Mouse (Mus musculus) hindbrain, embryonic 14.5 days (tissue): ENCODE results near the gene P2rx3. TPM values are rescaled to one million over a fixed set of nuclear protein-coding genes. Genes with fewer than 3 reads are reported as not detected.

Experiments
- ATAC-seq: fragments of 200-750 bp; cut with Nextera tagmentation; 2 replicates; pipeline ENCODE4 v1.8.0; 2017; ENCODE audit warnings: moderate number of reproducible peaks, mild to moderate bottlenecking, moderate TSS enrichment, moderate library complexity; ENCODE audit not compliant: low FRiP score
- DNase-seq: peaks from one replicate; pipeline ENCODE4 v3.0.0-alpha.2; 2015; ENCODE audit warnings: low spot score
- H3K27ac ChIP-seq: fragments of 300-500 bp; sonication (generic); 2 replicates; pipeline ENCODE4 v1.5.1; 2014; ENCODE audit warnings: mild to moderate bottlenecking, moderate library complexity
- H3K27me3 ChIP-seq: fragments of 300-500 bp; sonication (generic); 2 replicates; pipeline ENCODE4 v1.6.1; 2014; ENCODE audit warnings: mild to moderate bottlenecking, low read length, mixed read lengths; ENCODE audit not compliant: control insufficient read depth, insufficient read depth
- H3K36me3 ChIP-seq: fragments of 300-500 bp; sonication (generic); replicated peaks from 2 replicates; pipeline ENCODE4 v1.6.1; 2014; ENCODE audit not compliant: control insufficient read depth, insufficient read depth
- H3K4me1 ChIP-seq: fragments of 300-500 bp; sonication (generic); replicated peaks from 2 replicates; pipeline ENCODE4 v1.6.1; 2014; ENCODE audit warnings: antibody characterized with exemption, low read length, mixed read lengths; ENCODE audit not compliant: control insufficient read depth, insufficient read depth
- H3K4me2 ChIP-seq: fragments of 300-500 bp; sonication (generic); replicated peaks from 2 replicates; pipeline ENCODE4 v1.6.1; 2014; ENCODE audit warnings: mild to moderate bottlenecking, moderate library complexity
- H3K4me3 ChIP-seq: fragments of 300-500 bp; sonication (generic); replicated peaks from 2 replicates; pipeline ENCODE4 v1.5.1; 2014; ENCODE audit warnings: mild to moderate bottlenecking, low read length
- H3K9ac ChIP-seq: fragments of 300-500 bp; sonication (generic); 2 replicates; pipeline ENCODE4 v1.6.1; 2014
- H3K9me3 ChIP-seq: fragments of 300-500 bp; sonication (generic); 2 replicates; pipeline ENCODE4 v1.6.1; 2016; ENCODE audit warnings: low read length; ENCODE audit not compliant: control insufficient read depth
- WGBS: fragments of 180-500 bp; shearing (Covaris S2); extraction: QIAGEN DNeasy Blood & Tissue Kit; methylation state at CpG from one replicate; pipeline ENCODE4 v1.1.7; 2014; 5-methylcytosine and 5-hydroxymethylcytosine counted together
- polyA plus RNA-seq: library from polyadenylated mRNA; unstranded; fragments of >200 nt; fragmentation: Nextera tagmentation; extraction: Ambion mirVana; gene quantifications from 2 replicates; pipeline ENCODE4 v1.2.1, GENCODE M21; 2014

The P2rx3 gene
- polyA plus RNA-seq, 1 experiment from 2014 or later = 2.9 TPM

DNA sequence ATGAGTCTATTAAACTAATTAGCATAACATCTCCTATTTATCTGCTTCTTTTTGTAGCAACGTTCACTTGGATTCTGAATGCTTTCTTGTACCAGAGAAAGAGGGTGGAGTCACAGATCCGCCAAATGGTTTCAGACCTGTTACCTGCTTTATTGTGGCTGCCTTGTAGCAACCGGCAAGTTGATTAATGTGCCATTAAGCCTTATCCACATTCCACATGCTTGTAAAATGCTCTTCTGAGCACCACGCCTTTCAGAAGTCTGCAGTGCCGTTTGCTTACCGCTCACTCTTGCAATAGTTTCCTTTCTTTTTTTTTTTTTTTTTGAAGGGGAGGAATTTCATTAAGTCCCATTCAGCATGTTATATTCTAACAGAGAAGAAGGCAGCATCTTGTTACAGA, 7.4 kb downstream of the P2rx3 start:
- no peaks in the 10 kb centered on the region for H3K27me3 ChIP-seq
- no peak overlapping the region for H3K9ac ChIP-seq
- H3K27ac ChIP-seq = no peak overlapping the region
- ATAC-seq (no peak), DNase-seq (no peak)
- WGBS = 59% methylated on average over 6 of the region's 6 CpGs
- H3K4me3 ChIP-seq = no peak overlapping the region
- no peaks in the 10 kb centered on the region for H3K4me1 ChIP-seq
- no peaks in the 10 kb centered on the region for H3K36me3 ChIP-seq
- H3K4me2 ChIP-seq = no peak overlapping the region
- H3K9me3 ChIP-seq = no peaks in the 10 kb centered on the region

DNA sequence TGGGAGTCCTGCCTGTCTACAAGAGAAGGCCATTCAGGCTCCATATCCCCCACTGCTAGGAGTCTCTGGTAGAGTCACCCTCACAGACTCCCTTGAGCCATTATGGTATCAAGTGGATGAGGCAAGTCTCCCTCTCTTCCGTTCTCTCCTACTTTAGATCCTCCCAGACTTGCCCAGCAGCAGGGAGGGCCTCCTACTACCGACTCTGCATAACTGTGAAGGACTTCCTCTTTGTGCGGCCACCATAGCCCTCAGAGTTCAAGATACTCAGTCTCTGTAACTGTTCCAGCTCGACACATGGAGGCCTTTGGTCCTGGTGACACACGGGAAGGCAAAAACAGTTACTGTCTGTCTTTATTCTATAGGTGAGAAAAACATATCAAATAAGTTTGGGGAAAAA, 10.0 kb downstream of the P2rx3 start:
- ATAC-seq (no peak), DNase-seq (no peak)
- WGBS = 70% methylated on average over 5 of the region's 5 CpGs
- Histone ChIP-seq H3K4me2 (no peak overlapping the region), H3K9me3 (no peaks in the 10 kb centered on the region), H3K4me1 (no peaks in the 10 kb centered on the region), H3K4me3 (no peak overlapping the region), H3K36me3 (no peaks in the 10 kb centered on the region), H3K27ac (no peak overlapping the region), H3K9ac (no peak overlapping the region), H3K27me3 (no peaks in the 10 kb centered on the region)

DNA sequence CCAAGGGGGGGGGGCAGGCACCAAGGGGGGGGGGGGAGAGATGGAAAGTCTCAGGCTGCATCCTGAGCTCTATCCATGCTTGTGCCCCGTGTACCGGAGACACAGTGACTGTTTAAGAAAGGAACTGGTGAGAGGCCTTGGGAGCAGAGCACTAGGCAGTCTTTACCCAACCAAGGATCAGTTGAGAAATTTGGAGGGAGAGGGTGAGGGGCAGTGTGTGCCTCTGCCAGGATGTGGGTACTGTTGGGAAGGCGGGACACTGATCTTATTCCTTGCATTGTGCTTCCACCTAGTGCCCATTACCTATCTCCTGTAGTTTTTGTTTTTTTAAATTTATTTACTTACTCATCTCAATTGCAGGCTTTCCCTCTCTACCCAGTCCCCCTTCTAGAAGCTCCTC, 11.1 kb downstream of the P2rx3 start:
- Histone ChIP-seq H3K27me3 (no peaks in the 10 kb centered on the region), H3K9ac (no peak overlapping the region), H3K4me3 (no peak overlapping the region), H3K9me3 (no peaks in the 10 kb centered on the region), H3K27ac (no peak overlapping the region), H3K4me2 (no peak overlapping the region), H3K36me3 (no peaks in the 10 kb centered on the region), H3K4me1 (no peaks in the 10 kb centered on the region)
- WGBS = 98% methylated on average over 3 of the region's 3 CpGs
- no peak for ATAC-seq
- no peak for DNase-seq

DNA sequence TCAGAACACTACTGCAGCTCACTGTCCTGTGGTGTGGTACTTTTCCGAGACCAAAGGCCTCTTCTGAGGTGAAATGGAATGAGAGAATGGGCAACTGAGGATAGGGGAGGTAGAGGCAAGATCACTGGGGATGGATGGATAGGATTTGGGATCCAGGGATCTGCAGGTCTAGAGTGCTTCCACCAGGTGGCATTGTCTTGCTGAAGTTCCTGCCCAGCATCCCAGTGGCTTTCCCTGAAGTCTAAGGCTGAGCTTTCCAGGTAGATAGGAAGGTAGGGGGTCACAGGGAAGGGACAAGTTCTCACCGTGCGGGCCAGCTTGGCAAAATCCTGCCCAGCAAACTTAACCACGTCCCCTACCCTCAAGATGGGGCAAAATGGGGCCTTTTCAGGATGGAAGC, 15.2 kb downstream of the P2rx3 start:
- Histone ChIP-seq H3K9ac (no peak overlapping the region), H3K4me2 (no peak overlapping the region), H3K27me3 (no peaks in the 10 kb centered on the region), H3K9me3 (no peaks in the 10 kb centered on the region), H3K4me3 (no peak overlapping the region), H3K27ac (no peak overlapping the region), H3K36me3 (no peaks in the 10 kb centered on the region), H3K4me1 (no peaks in the 10 kb centered on the region)
- DNase-seq (no peak), ATAC-seq (no peak)
- WGBS = 28% methylated on average over 4 of the region's 4 CpGs

DNA sequence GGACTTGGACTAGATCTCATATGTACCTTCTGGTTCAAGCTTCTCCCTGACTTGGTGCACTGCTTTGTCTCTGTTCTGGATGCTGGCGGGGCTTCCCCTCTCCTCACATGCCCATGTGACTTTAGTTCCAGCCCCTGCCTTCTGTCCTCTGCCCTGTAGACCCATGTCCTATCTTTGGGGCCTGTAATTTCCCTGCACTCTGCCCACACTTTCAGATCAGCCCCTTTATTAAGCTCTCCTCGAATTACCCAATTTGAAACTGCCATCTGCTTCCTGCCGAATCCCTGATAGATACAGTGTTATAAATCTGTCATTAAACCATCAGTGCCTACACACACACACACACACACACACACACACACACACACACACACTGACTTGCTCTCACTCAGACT, 22.7 kb downstream of the P2rx3 start:
- Histone ChIP-seq H3K4me1 (no peaks in the 10 kb centered on the region), H3K27me3 (no peaks in the 10 kb centered on the region), H3K4me2 (no peak overlapping the region), H3K9me3 (no peaks in the 10 kb centered on the region), H3K4me3 (no peak overlapping the region), H3K9ac (no peak overlapping the region), H3K36me3 (no peaks in the 10 kb centered on the region), H3K27ac (no peak overlapping the region)
- DNase-seq (no peak), ATAC-seq (no peak)
- 66% methylated on average over 3 of the region's 3 CpGs for WGBS

DNA sequence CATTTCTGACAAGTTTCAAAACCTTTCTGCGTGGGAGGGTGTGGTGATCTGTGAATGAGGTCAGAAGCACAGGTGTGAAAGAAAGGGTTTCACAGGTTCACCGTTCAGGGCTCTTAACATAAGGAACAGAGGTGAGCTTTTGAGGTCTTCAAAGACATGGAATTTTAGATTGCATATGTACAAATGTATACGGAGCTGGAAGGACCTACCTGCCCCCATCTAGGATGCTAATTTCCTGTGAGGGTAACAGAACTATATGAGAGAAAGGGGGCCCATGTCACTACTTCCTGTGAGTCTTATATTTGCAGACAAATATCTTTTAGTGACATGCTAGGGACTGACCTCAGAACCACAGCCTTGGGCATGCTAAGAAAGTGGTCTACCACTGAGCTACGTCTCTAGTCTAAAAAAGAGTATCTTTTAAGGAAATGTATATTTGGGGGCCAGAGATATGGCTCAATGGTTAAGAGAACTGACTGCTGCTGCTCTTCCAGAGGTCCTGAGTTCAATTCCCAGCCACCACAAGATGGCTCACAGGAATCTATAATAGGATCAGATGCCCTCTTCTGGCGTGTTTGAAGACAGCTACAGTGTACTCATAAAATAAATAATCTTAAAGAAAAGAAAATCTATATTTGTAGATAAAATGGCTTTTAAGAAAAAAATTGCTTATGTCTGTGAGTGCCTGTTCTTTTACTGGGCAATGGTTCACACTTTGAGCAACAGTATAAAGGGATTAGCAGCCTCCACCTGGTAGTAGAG, 23.3 kb downstream of the P2rx3 start:
- H3K27me3 ChIP-seq = no peaks in the 10 kb centered on the region
- no peak for ATAC-seq

DNA sequence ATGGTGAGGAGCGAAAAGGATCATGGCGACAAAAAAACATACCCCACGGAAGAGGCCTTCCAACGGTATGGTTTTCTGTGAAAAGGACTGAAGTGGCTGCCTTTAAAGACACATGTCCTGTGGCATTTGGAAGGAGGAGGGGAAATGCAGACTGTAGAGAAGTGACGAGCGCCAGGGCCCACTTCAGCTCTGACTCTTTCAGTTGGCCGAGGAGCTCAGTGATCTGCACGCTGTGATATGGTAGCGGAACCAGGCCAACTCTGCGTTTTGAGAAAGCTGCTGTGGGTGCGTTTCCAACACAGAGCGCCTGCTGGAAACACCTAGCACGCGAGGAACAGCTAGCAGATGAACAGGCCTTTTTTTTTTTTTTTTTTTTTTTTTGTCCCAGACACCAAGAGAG, 24.6 kb downstream of the P2rx3 start:
- Histone ChIP-seq H3K9ac (no peak overlapping the region), H3K4me1 (no peaks in the 10 kb centered on the region), H3K4me3 (no peak overlapping the region), H3K27ac (no peak overlapping the region), H3K4me2 (no peak overlapping the region), H3K36me3 (no peaks in the 10 kb centered on the region), H3K27me3 (no peaks in the 10 kb centered on the region), H3K9me3 (no peaks in the 10 kb centered on the region)
- no peak for DNase-seq
- WGBS = 91% methylated on average over 14 of the region's 14 CpGs
- no peak for ATAC-seq

More for the DNA sequence above, 23.3 kb downstream of the P2rx3 start:
- WGBS = 85% methylated on average over 5 of the region's 5 CpGs
- H3K9me3 ChIP-seq = no peaks in the 10 kb centered on the region
- no peak overlapping the region for H3K4me3 ChIP-seq
- H3K4me1 ChIP-seq = no peaks in the 10 kb centered on the region
- H3K36me3 ChIP-seq = no peaks in the 10 kb centered on the region
- no peak overlapping the region for H3K4me2 ChIP-seq
- H3K9ac ChIP-seq = no peak overlapping the region
- H3K27ac ChIP-seq = no peak overlapping the region
- DNase-seq = no peak

DNA sequence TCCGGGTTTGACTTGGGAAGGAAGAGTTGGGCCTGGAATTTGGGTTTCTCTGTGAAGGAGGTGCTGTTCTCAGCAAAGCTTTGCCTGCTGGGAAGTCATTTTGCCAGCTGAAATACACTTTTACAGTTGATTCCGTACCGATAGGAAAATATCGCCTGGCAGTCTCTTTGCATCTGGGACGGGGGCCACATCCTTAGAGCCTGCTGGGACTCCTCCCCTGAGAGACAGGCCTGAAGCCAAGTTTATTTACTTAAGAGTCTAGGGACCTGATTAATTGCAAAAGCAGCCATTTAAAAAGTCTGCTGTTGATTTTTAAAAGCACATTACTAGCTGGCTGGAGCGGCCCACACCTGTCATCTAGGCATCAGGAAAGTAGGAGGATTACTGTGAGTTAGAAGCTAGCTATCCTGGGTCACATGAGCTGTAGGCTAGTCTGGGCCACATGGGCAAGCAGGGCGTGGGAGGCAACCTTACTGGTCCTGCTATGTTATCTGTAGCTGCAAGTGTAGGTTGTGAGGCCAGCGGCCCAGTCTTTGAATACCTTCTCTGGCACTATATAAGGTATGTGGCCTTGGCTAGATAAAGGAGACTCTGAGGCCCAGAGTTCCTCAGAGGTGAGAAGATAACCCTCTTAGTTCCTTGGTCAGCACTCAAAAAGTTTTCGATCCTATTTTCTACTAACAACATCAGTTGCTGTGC, 25.2 kb downstream of the P2rx3 start:
- DNase-seq (no peak), ATAC-seq (no peak)
- H3K9me3 ChIP-seq = no peaks in the 10 kb centered on the region
- no peak overlapping the region for H3K9ac ChIP-seq
- H3K36me3 ChIP-seq = no peaks in the 10 kb centered on the region
- no peak overlapping the region for H3K4me3 ChIP-seq
- no peaks in the 10 kb centered on the region for H3K27me3 ChIP-seq
- no peaks in the 10 kb centered on the region for H3K4me1 ChIP-seq
- WGBS = 78% methylated on average over 9 of the region's 9 CpGs
- no peak overlapping the region for H3K27ac ChIP-seq
- H3K4me2 ChIP-seq = no peak overlapping the region

DNA sequence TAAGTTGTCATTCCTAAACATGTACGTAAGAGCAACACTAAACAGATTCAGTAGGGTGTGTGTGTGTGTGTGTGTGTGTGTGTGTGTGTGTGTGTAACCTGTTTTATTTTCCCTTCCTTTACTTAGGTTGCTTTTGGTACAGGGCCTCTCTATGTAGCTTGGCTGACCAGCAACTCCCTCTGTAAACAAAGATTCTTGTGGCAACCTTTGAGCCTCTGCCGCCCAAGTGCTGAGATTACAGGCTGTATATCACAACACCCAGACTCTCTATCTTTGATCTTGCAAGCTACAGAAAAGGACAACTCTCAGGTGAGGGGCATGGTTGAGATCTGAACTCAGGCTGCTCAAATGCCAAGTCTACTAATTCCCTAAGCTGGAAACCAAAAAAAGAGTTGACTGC, 28.1 kb downstream of the P2rx3 start:
- Histone ChIP-seq H3K4me2 (no peak overlapping the region), H3K9ac (no peak overlapping the region), H3K4me3 (no peak overlapping the region), H3K27ac (no peak overlapping the region), H3K36me3 (no peaks in the 10 kb centered on the region), H3K4me1 (no peaks in the 10 kb centered on the region), H3K9me3 (no peaks in the 10 kb centered on the region), H3K27me3 (no peaks in the 10 kb centered on the region)
- 84% methylated on average over 2 of the region's 2 CpGs for WGBS
- no peak for ATAC-seq
- DNase-seq = no peak
